Mouse (Mus musculus) heart, embryonic 11.5 days (tissue): ENCODE data around the gene Ube4b. TPM values are rescaled to one million over a fixed set of nuclear protein-coding genes. Genes with fewer than 3 reads are reported as not detected.

Source experiments
- polyA plus RNA-seq: library from polyadenylated mRNA; unstranded; fragments of >200 nt; fragmentation: Nextera tagmentation; extraction: Ambion mirVana; gene quantifications from 2 replicates; pipeline ENCODE4 v1.2.1, GENCODE M21; 2014

Gene Ube4b
- polyA plus RNA-seq, 1 experiment from 2014 or later: 36.3 TPM

Other genes starting within 250 kb of the Ube4b start
- 47.8 and 49.6 TPM in 2 replicates for gene Kif1b, start 119.1 kb downstream of the Ube4b start, polyA plus RNA-seq
- gene Rbp7, start 28.2 kb upstream of the Ube4b start, polyA plus RNA-seq: 1.2 and 2.5 TPM in 2 replicates
- not detected in 2 replicates for gene Tmem274, start 50.6 kb upstream of the Ube4b start, polyA plus RNA-seq
- 16.2 and 17.0 TPM in 2 replicates for gene Nmnat1, start 58.5 kb upstream of the Ube4b start, polyA plus RNA-seq
- gene Lzic, start 58.5 kb upstream of the Ube4b start, polyA plus RNA-seq: 36.7 and 43.9 TPM in 2 replicates
- 36.3 and 36.8 TPM in 2 replicates for gene Ctnnbip1, start 91.5 kb upstream of the Ube4b start, polyA plus RNA-seq
- gene Clstn1, start 159.7 kb upstream of the Ube4b start, polyA plus RNA-seq: 12.3 and 18.1 TPM in 2 replicates